Mouse (Mus musculus): ENCODE results near the gene Orc5. TPM values are rescaled to one million over a fixed set of nuclear protein-coding genes. Genes with fewer than 3 reads are reported as not detected.

The Orc5 gene
- total and polyA plus RNA-seq, 3 experiments, result 27.4 to 76.5 (median 47.8) TPM

DNA sequence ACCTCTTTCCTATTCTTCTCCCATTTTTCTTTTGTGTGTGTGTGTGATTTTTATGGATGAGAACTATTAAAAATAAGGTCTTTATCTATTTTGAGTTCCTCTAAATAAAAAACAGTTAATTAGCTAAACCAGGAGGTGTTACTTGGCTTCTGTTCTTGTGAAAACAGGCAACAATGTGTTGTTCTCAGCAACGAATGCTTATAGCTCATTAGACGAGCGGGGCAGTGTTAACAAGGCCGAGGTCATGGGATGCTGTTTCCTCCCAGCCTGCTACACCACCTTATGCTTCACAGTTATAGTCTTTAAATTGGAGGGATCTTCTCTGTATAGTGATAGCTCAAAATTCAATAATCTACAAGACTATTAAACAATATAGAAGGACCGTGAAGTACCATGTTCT, 17.7 kb downstream of the Orc5 start:
- in situ Hi-C loops (cut with MboI; ENCODE audit: low pct_ligation_motif_present, low pct_unique_long_range_greater_than_20kb, low sequenced_read_pairs), result no loop called here
- Histone ChIP-seq H3K4me2 (ENCODE audit: insufficient read depth, low read depth, poor library complexity, severe bottlenecking) (no peak overlapping the region), H3K27me3 (replicated peaks) (no peaks in the 10 kb centered on the region), H3K36me3 (replicated peaks in 1 of 2; ENCODE audit: control insufficient read depth in 1 of 2, insufficient read depth in 1 of 2, low read length in 1 of 2) (peaks cover 28 to 62% of the 10 kb centered on the region in 2 experiments), H3K4me3 (replicated peaks in 1 of 3; ENCODE audit: low read depth in 2 of 3, low read length in 2 of 3, poor library complexity in 1 of 3) (no peak overlapping the region), H3K4me1 (ENCODE audit: control insufficient read depth in 1 of 2, insufficient read depth in 2 of 2) (peaks cover 0 to 13% of the 10 kb centered on the region in 2 experiments; a peak in 2 of 4 replicates), H3K9me3 (replicated peaks; ENCODE audit: low read length) (no peaks in the 10 kb centered on the region), H3K79me2 (replicated peaks; ENCODE audit: control insufficient read depth, extremely low read depth, insufficient read depth, poor library complexity, severe bottlenecking) (peaks cover 2% of the 10 kb centered on the region; the same call in 1 of the 2 replicates), H3K9ac (ENCODE audit: insufficient read depth, low read depth) (no peak overlapping the region), H3K27ac (ENCODE audit: insufficient read depth, low read depth) (no peak overlapping the region)
- TF ChIP-seq HCFC1 (IDR thresholded peaks at IDR 0.05; ENCODE audit: low read depth, low read length), result no peak
- TF ChIP-seq POLR2A (IDR thresholded peaks at IDR 0.05; ENCODE audit: low read depth, low read length), result no peak
- DNase-seq (ENCODE audit: extremely low read depth), result no peak
- dilution Hi-C loops (cut with MboI; ENCODE audit: extremely low pct_ligation_motif_present, extremely low pct_unique_long_range_greater_than_20kb, low sequenced_read_pairs), result no loop called here

DNA sequence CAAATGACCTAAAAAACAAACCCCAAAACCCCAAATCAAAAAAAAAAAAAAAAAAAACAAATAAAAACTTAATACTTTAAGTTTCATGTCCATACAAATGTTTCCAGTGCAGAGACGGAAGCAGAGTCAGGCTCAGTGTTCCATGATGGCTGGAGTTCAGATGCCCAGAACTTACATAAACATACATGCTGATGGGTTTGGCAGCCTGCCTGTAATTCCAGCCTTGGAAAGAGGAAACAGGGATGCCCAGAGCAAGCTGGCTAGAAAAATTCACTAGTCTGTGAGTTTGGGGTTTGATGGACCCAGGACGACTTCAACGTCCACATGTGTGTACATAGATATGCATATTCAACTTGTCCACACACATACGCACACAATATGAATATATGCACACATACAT, 27.6 kb downstream of the Orc5 start:
- in situ Hi-C loops (cut with MboI; ENCODE audit: low pct_ligation_motif_present, low pct_unique_long_range_greater_than_20kb, low sequenced_read_pairs) (no loop called here), dilution Hi-C loops (cut with MboI; ENCODE audit: extremely low pct_ligation_motif_present, extremely low pct_unique_long_range_greater_than_20kb, low sequenced_read_pairs) (no loop called here)
- Histone ChIP-seq H3K9ac (ENCODE audit: insufficient read depth, low read depth) (no peak overlapping the region), H3K4me3 (replicated peaks in 1 of 3; ENCODE audit: low read depth in 2 of 3, low read length in 2 of 3, poor library complexity in 1 of 3) (no peak overlapping the region), H3K9me3 (replicated peaks; ENCODE audit: low read length) (no peaks in the 10 kb centered on the region), H3K4me1 (ENCODE audit: control insufficient read depth in 1 of 2, insufficient read depth in 2 of 2) (peaks cover 5 to 16% of the 10 kb centered on the region in 2 experiments), H3K79me2 (replicated peaks; ENCODE audit: control insufficient read depth, extremely low read depth, insufficient read depth, poor library complexity, severe bottlenecking) (no peaks in the 10 kb centered on the region), H3K4me2 (ENCODE audit: insufficient read depth, low read depth, poor library complexity, severe bottlenecking) (no peak overlapping the region), H3K27me3 (replicated peaks) (no peaks in the 10 kb centered on the region), H3K27ac (ENCODE audit: insufficient read depth, low read depth) (no peak overlapping the region), H3K36me3 (replicated peaks in 1 of 2; ENCODE audit: control insufficient read depth in 1 of 2, insufficient read depth in 1 of 2, low read length in 1 of 2) (peaks cover 17 to 64% of the 10 kb centered on the region in 2 experiments)
- TF ChIP-seq BHLHE40 (IDR thresholded peaks at IDR 0.05; ENCODE audit: low read depth, low read length) (no peak), GABPA (IDR thresholded peaks at IDR 0.05; ENCODE audit: insufficient replicate concordance, low read depth, low read length) (no peak), RAD21 (IDR thresholded peaks at IDR 0.05; ENCODE audit: low read depth, low read length) (no peak), TBP (conservative IDR thresholded peaks at IDR 0.05; ENCODE audit: low read depth, low read length) (no peak), MEF2A (IDR thresholded peaks at IDR 0.05; ENCODE audit: borderline replicate concordance, low read depth, low read length) (no peak), SMC3 (IDR thresholded peaks at IDR 0.05; ENCODE audit: low read depth, low read length) (no peak), NRF1 (IDR thresholded peaks at IDR 0.05; ENCODE audit: low read depth, low read length) (no peak), IRF4 (IDR thresholded peaks at IDR 0.05; ENCODE audit: low read depth, low read length) (no peak), ZC3H11A (IDR thresholded peaks at IDR 0.05; ENCODE audit: low read depth, low read length) (no peak), KAT2A (IDR thresholded peaks at IDR 0.05; ENCODE audit: insufficient replicate concordance, low read length) (no peak), USF1 (IDR thresholded peaks at IDR 0.05; ENCODE audit: low read depth, low read length) (no peak), ZNF384 (IDR thresholded peaks at IDR 0.05; ENCODE audit: low read depth, low read length) (no peak)
- no peak for DNase-seq (ENCODE audit: extremely low read depth)

GRCm38 (mm10) chr5:22519708-22520107, 30.5 kb downstream of the Orc5 start:
- no peak overlapping the region for H3K4me3 ChIP-seq (replicated peaks in 1 of 3; ENCODE audit: low read depth in 2 of 3, low read length in 2 of 3, poor library complexity in 1 of 3)
- no peak overlapping the region for H3K4me2 ChIP-seq (ENCODE audit: insufficient read depth, low read depth, poor library complexity, severe bottlenecking)
- dilution Hi-C loops (cut with MboI; ENCODE audit: extremely low pct_ligation_motif_present, extremely low pct_unique_long_range_greater_than_20kb, low sequenced_read_pairs) (no loop called here), in situ Hi-C loops (cut with MboI; ENCODE audit: low pct_ligation_motif_present, low pct_unique_long_range_greater_than_20kb, low sequenced_read_pairs) (no loop called here)
- H3K79me2 ChIP-seq (replicated peaks; ENCODE audit: control insufficient read depth, extremely low read depth, insufficient read depth, poor library complexity, severe bottlenecking), result no peaks in the 10 kb centered on the region
- H3K27me3 ChIP-seq (replicated peaks), result no peaks in the 10 kb centered on the region
- H3K4me1 ChIP-seq (ENCODE audit: control insufficient read depth in 1 of 2, insufficient read depth in 2 of 2), result peaks cover 5 to 16% of the 10 kb centered on the region in 2 experiments
- H3K36me3 ChIP-seq (replicated peaks in 1 of 2; ENCODE audit: control insufficient read depth in 1 of 2, insufficient read depth in 1 of 2, low read length in 1 of 2), result peaks cover 12 to 58% of the 10 kb centered on the region in 2 experiments
- H3K9ac ChIP-seq (ENCODE audit: insufficient read depth, low read depth), result no peak overlapping the region
- DNase-seq (ENCODE audit: extremely low read depth), result peak; percentile 49
- no peaks in the 10 kb centered on the region for H3K9me3 ChIP-seq (replicated peaks; ENCODE audit: low read length)
- H3K27ac ChIP-seq (ENCODE audit: insufficient read depth, low read depth), result peak overlapping the region; percentile 61
- TF ChIP-seq IRF4 (IDR thresholded peaks at IDR 0.05; ENCODE audit: low read depth, low read length), result peak; percentile 91
- no peak for TF ChIP-seq MAZ (IDR thresholded peaks at IDR 0.05; ENCODE audit: low read depth, low read length)
- no peak for TF ChIP-seq MXI1 (IDR thresholded peaks at IDR 0.05; ENCODE audit: low read depth, low read length)
- TF ChIP-seq ZMIZ1 (IDR thresholded peaks at IDR 0.05; ENCODE audit: low read depth, low read length), result no peak
- TF ChIP-seq SIN3A (IDR thresholded peaks at IDR 0.05; ENCODE audit: low read length), result no peak
- TF ChIP-seq ELF1 (IDR thresholded peaks at IDR 0.05; ENCODE audit: low read depth, low read length), result no peak
- TF ChIP-seq CHD2 (IDR thresholded peaks at IDR 0.05; ENCODE audit: low read length), result no peak
- no peak for TF ChIP-seq HCFC1 (IDR thresholded peaks at IDR 0.05; ENCODE audit: low read depth, low read length)
- TF ChIP-seq USF2 (conservative IDR thresholded peaks at IDR 0.05; ENCODE audit: low read depth, low read length), result no peak
- TF ChIP-seq GABPA (IDR thresholded peaks at IDR 0.05; ENCODE audit: insufficient replicate concordance, low read depth, low read length), result no peak
- TF ChIP-seq PAX5 (IDR thresholded peaks at IDR 0.05; ENCODE audit: low read length), result no peak
- no peak for TF ChIP-seq CHD1 (IDR thresholded peaks at IDR 0.05; ENCODE audit: low read depth, low read length)
- TF ChIP-seq EP300 (IDR thresholded peaks at IDR 0.05; ENCODE audit: low read length), result peak; percentile 87
- TF ChIP-seq KAT2A (IDR thresholded peaks at IDR 0.05; ENCODE audit: insufficient replicate concordance, low read length), result no peak
- TF ChIP-seq ZKSCAN1 (IDR thresholded peaks at IDR 0.05; ENCODE audit: borderline replicate concordance, low read depth, low read length), result no peak
- TF ChIP-seq POLR2AphosphoS2 (IDR thresholded peaks at IDR 0.05; ENCODE audit: low read depth, low read length), result no peak
- no peak for TF ChIP-seq RAD21 (IDR thresholded peaks at IDR 0.05; ENCODE audit: low read depth, low read length)
- TF ChIP-seq NELFE (IDR thresholded peaks at IDR 0.05; ENCODE audit: low read depth, low read length), result no peak

All from CH12.LX (cell line).